Mouse (Mus musculus) heart, embryonic 16.5 days (tissue): ENCODE results near the gene Irgm1. TPM values are rescaled to one million over a fixed set of nuclear protein-coding genes. Genes with fewer than 3 reads are reported as not detected.

Source experiments
- polyA plus RNA-seq: library from polyadenylated mRNA; unstranded; fragments of >200 nt; fragmentation: Nextera tagmentation; extraction: Ambion mirVana; gene quantifications from 2 replicates; pipeline ENCODE4 v1.2.1, GENCODE M21; 2015

Irgm1 gene
- polyA plus RNA-seq, 1 experiment from 2014 or later: 14.5 TPM

Other genes with a start within 250 kb of the Irgm1 start
- 382 and 390 TPM in 2 replicates for gene Rack1, start 71.4 kb downstream of the Irgm1 start, polyA plus RNA-seq
- 4.2 and 4.3 TPM in 2 replicates for gene Trim41, start 54.3 kb downstream of the Irgm1 start, polyA plus RNA-seq
- 0.89 and 0.98 TPM in 2 replicates for gene Trim7, start 45.5 kb downstream of the Irgm1 start, polyA plus RNA-seq
- gene Gm12184, start 45.0 kb downstream of the Irgm1 start, polyA plus RNA-seq: 0.55 and 0.66 TPM in 2 replicates
- 0.15 and 0.28 TPM in 2 replicates for gene Gm5431, start 30.5 kb upstream of the Irgm1 start, polyA plus RNA-seq
- gene Psme2b, start 74.5 kb upstream of the Irgm1 start, polyA plus RNA-seq: 2.7 and 10.4 TPM in 2 replicates
- 0.07 TPM in 1 of 2 replicates, not detected in the other for gene Olfr56, start 107.2 kb upstream of the Irgm1 start, polyA plus RNA-seq
- 0.39 and 0.74 TPM in 2 replicates for gene 9930111J21Rik1, start 107.7 kb upstream of the Irgm1 start, polyA plus RNA-seq
- 0.10 and 0.13 TPM in 2 replicates for gene Gm12185, start 120.5 kb upstream of the Irgm1 start, polyA plus RNA-seq
- gene Tgtp1, start 122.5 kb upstream of the Irgm1 start, polyA plus RNA-seq: 2.2 and 6.3 TPM in 2 replicates
- gene 9930111J21Rik2, start 179.6 kb upstream of the Irgm1 start, polyA plus RNA-seq: 0.87 and 1.2 TPM in 2 replicates
- 3.8 and 8.0 TPM in 2 replicates for gene Tgtp2, start 192.5 kb upstream of the Irgm1 start, polyA plus RNA-seq
- gene Ifi47, start 204.9 kb upstream of the Irgm1 start, polyA plus RNA-seq: 3.6 and 7.6 TPM in 2 replicates
- gene Olfr1396, start 243.2 kb upstream of the Irgm1 start, polyA plus RNA-seq: 0.10 and 0.18 TPM in 2 replicates